Mouse (Mus musculus): Measurements from ENCODE around the gene Gatb. TPM values are rescaled to one million over a fixed set of nuclear protein-coding genes. Genes with fewer than 3 reads are reported as not detected.

The Gatb gene
- polyA plus RNA-seq, 1 experiment from 2014 or later = 20.4 TPM

- no peak for ATAC-seq
- no peak overlapping the region for H3K4me3 ChIP-seq
- 86% methylated on average over 10 of the region's 10 CpGs for WGBS
- H3K9me3 ChIP-seq (replicated peaks) = no peaks in the 10 kb centered on the region
- H3K36me3 ChIP-seq (ENCODE audit: poor library complexity, severe bottlenecking) = no peaks in the 10 kb centered on the region
- no peak overlapping the region for H3K9ac ChIP-seq
- no peak overlapping the region for H3K4me2 ChIP-seq
- H3K27me3 ChIP-seq = no peaks in the 10 kb centered on the region
- no peak overlapping the region for H3K27ac ChIP-seq
- H3K4me1 ChIP-seq = peaks cover 12% of the 10 kb centered on the region
These were observed 90.8 kb downstream of the Gatb start for GRCm38 (mm10) chr3:85664591-85665171.

- Histone ChIP-seq H3K4me1 (peaks cover 12% of the 10 kb centered on the region), H3K4me3 (no peak overlapping the region), H3K9me3 (replicated peaks) (no peaks in the 10 kb centered on the region), H3K36me3 (ENCODE audit: poor library complexity, severe bottlenecking) (no peaks in the 10 kb centered on the region), H3K27ac (no peak overlapping the region), H3K27me3 (no peaks in the 10 kb centered on the region), H3K4me2 (no peak overlapping the region), H3K9ac (no peak overlapping the region)
- no peak for ATAC-seq
- WGBS = 87% methylated on average over 3 of the region's 3 CpGs
These were observed 92.2 kb downstream of the Gatb start for GRCm38 (mm10) chr3:85666166-85666565.

GRCm38 (mm10) chr3:85666736-85667135 lies 92.8 kb downstream of the Gatb start:
- peaks cover 10% of the 10 kb centered on the region for H3K4me1 ChIP-seq
- H3K9ac ChIP-seq = no peak overlapping the region
- no peak overlapping the region for H3K4me3 ChIP-seq
- no peaks in the 10 kb centered on the region for H3K36me3 ChIP-seq (ENCODE audit: poor library complexity, severe bottlenecking)
- H3K9me3 ChIP-seq (replicated peaks) = no peaks in the 10 kb centered on the region
- no peaks in the 10 kb centered on the region for H3K27me3 ChIP-seq
- H3K4me2 ChIP-seq = no peak overlapping the region
- no peak overlapping the region for H3K27ac ChIP-seq
- no peak for ATAC-seq
- WGBS = 84% methylated on average over 12 of the region's 12 CpGs

- Histone ChIP-seq H3K4me2 (no peak overlapping the region), H3K9ac (no peak overlapping the region), H3K4me1 (0 out of 2 replicates have a peak, but pooled peaks cover 2% of the 10 kb centered on the region), H3K4me3 (no peak overlapping the region), H3K36me3 (ENCODE audit: poor library complexity, severe bottlenecking) (no peaks in the 10 kb centered on the region), H3K27ac (no peak overlapping the region), H3K9me3 (replicated peaks) (no peaks in the 10 kb centered on the region), H3K27me3 (no peaks in the 10 kb centered on the region)
- no peak for ATAC-seq
- WGBS = 93% methylated on average over 6 of the region's 6 CpGs
These were observed 93.8 kb downstream of the Gatb start for GRCm38 (mm10) chr3:85667683-85668082.

GRCm38 (mm10) chr3:85669844-85670243 lies 95.9 kb downstream of the Gatb start:
- 91% methylated on average over 6 of the region's 6 CpGs for WGBS
- no peak for ATAC-seq
- H3K4me2 ChIP-seq = no peak overlapping the region

GRCm38 (mm10) chr3:85677133-85677532 lies 103.2 kb downstream of the Gatb start:
- 85% methylated on average over 8 of the region's 8 CpGs for WGBS
- ATAC-seq = no peak
- no peak overlapping the region for H3K4me3 ChIP-seq
- no peaks in the 10 kb centered on the region for H3K4me1 ChIP-seq
- no peak overlapping the region for H3K4me2 ChIP-seq
- H3K36me3 ChIP-seq (ENCODE audit: poor library complexity, severe bottlenecking) = no peaks in the 10 kb centered on the region
- 0 out of 2 replicates have a peak, but pooled peaks cover 3% of the 10 kb centered on the region for H3K27me3 ChIP-seq
- no peaks in the 10 kb centered on the region for H3K9me3 ChIP-seq (replicated peaks)
- H3K9ac ChIP-seq = no peak overlapping the region
- no peak overlapping the region for H3K27ac ChIP-seq

More at GRCm38 (mm10) chr3:85669844-85670243, 95.9 kb downstream of the Gatb start:
- no peak overlapping the region for H3K9ac ChIP-seq
- H3K27ac ChIP-seq = no peak overlapping the region
- H3K36me3 ChIP-seq (ENCODE audit: poor library complexity, severe bottlenecking) = no peaks in the 10 kb centered on the region
- H3K4me1 ChIP-seq = no peaks in the 10 kb centered on the region
- no peak overlapping the region for H3K4me3 ChIP-seq
- no peaks in the 10 kb centered on the region for H3K9me3 ChIP-seq (replicated peaks)
- no peaks in the 10 kb centered on the region for H3K27me3 ChIP-seq

GRCm38 (mm10) chr3:85677952-85678351 lies 104.0 kb downstream of the Gatb start:
- Histone ChIP-seq H3K4me2 (no peak overlapping the region), H3K9me3 (replicated peaks) (no peaks in the 10 kb centered on the region), H3K27me3 (0 out of 2 replicates have a peak, but pooled peaks cover 3% of the 10 kb centered on the region), H3K4me3 (no peak overlapping the region), H3K4me1 (no peaks in the 10 kb centered on the region), H3K27ac (no peak overlapping the region), H3K36me3 (ENCODE audit: poor library complexity, severe bottlenecking) (no peaks in the 10 kb centered on the region), H3K9ac (no peak overlapping the region)
- WGBS = 82% methylated on average over 3 of the region's 3 CpGs
- no peak for ATAC-seq

GRCm38 (mm10) chr3:85679312-85679933 lies 105.5 kb downstream of the Gatb start:
- Histone ChIP-seq H3K9ac (no peak overlapping the region), H3K9me3 (replicated peaks) (no peaks in the 10 kb centered on the region), H3K36me3 (ENCODE audit: poor library complexity, severe bottlenecking) (no peaks in the 10 kb centered on the region), H3K27me3 (0 out of 2 replicates have a peak, but pooled peaks cover 3% of the 10 kb centered on the region), H3K4me3 (no peak overlapping the region), H3K4me2 (no peak overlapping the region), H3K27ac (no peak overlapping the region), H3K4me1 (no peaks in the 10 kb centered on the region)
- 87% methylated on average over 8 of the region's 8 CpGs for WGBS
- ATAC-seq = no peak

- Histone ChIP-seq H3K4me3 (no peak overlapping the region), H3K9me3 (replicated peaks) (no peaks in the 10 kb centered on the region), H3K36me3 (ENCODE audit: poor library complexity, severe bottlenecking) (no peaks in the 10 kb centered on the region), H3K4me1 (no peaks in the 10 kb centered on the region), H3K27ac (no peak overlapping the region), H3K9ac (no peak overlapping the region), H3K27me3 (0 out of 2 replicates have a peak, but pooled peaks cover 3% of the 10 kb centered on the region), H3K4me2 (no peak overlapping the region)
- no peak for ATAC-seq
- 84% methylated on average over 5 of the region's 5 CpGs for WGBS
These were observed 106.0 kb downstream of the Gatb start for GRCm38 (mm10) chr3:85679960-85680359.

- Histone ChIP-seq H3K4me3 (no peak overlapping the region), H3K36me3 (ENCODE audit: poor library complexity, severe bottlenecking) (no peaks in the 10 kb centered on the region), H3K9ac (no peak overlapping the region), H3K27me3 (0 out of 2 replicates have a peak, but pooled peaks cover 3% of the 10 kb centered on the region), H3K27ac (no peak overlapping the region), H3K4me1 (no peaks in the 10 kb centered on the region), H3K9me3 (replicated peaks) (no peaks in the 10 kb centered on the region), H3K4me2 (no peak overlapping the region)
- WGBS = 40% methylated on average over 7 of the region's 7 CpGs
- no peak for ATAC-seq
These were observed 107.2 kb downstream of the Gatb start for GRCm38 (mm10) chr3:85681136-85681535.

GRCm38 (mm10) chr3:85683618-85684017 lies 109.7 kb downstream of the Gatb start:
- Histone ChIP-seq H3K4me1 (no peaks in the 10 kb centered on the region), H3K9ac (no peak overlapping the region), H3K4me2 (no peak overlapping the region), H3K27ac (no peak overlapping the region), H3K9me3 (replicated peaks) (no peaks in the 10 kb centered on the region), H3K36me3 (ENCODE audit: poor library complexity, severe bottlenecking) (no peaks in the 10 kb centered on the region), H3K4me3 (no peak overlapping the region), H3K27me3 (0 out of 2 replicates have a peak, but pooled peaks cover 3% of the 10 kb centered on the region)
- WGBS = 93% methylated on average over 5 of the region's 5 CpGs
- no peak for ATAC-seq

- no peak for ATAC-seq
- 94% methylated on average over 8 of the region's 8 CpGs for WGBS
- H3K4me1 ChIP-seq = no peaks in the 10 kb centered on the region
- no peaks in the 10 kb centered on the region for H3K9me3 ChIP-seq (replicated peaks)
- H3K9ac ChIP-seq = no peak overlapping the region
- H3K27ac ChIP-seq = no peak overlapping the region
- no peak overlapping the region for H3K4me3 ChIP-seq
- H3K4me2 ChIP-seq = no peak overlapping the region
- H3K27me3 ChIP-seq = no peaks in the 10 kb centered on the region
- H3K36me3 ChIP-seq (ENCODE audit: poor library complexity, severe bottlenecking) = no peaks in the 10 kb centered on the region
These were observed 111.4 kb downstream of the Gatb start for GRCm38 (mm10) chr3:85685271-85685670.
